Mouse (Mus musculus) ES-E14 (cell line): ENCODE results near the gene Wdfy4. TPM values are rescaled to one million over a fixed set of nuclear protein-coding genes. Genes with fewer than 3 reads are reported as not detected.

ENCODE experiments used
- DNase-seq: peaks from one replicate; pipeline ENCODE4 v3.0.0-alpha.2; 2013; ENCODE audit warnings: low read depth, low spot score
- H3K27ac ChIP-seq: 2 replicates; pipeline ENCODE4 v1.5.1; 2012; ENCODE audit warnings: low read depth, mild to moderate bottlenecking, low read length, moderate library complexity, mixed read lengths; ENCODE audit not compliant: poor library complexity, insufficient read depth, severe bottlenecking
- H3K36me3 ChIP-seq: 2 replicates; pipeline ENCODE4 v1.6.1; 2012; ENCODE audit warnings: mild to moderate bottlenecking, low read length, moderate library complexity, mixed read lengths; ENCODE audit not compliant: control insufficient read depth, poor library complexity, insufficient read depth, severe bottlenecking
- H3K4me1 ChIP-seq, 2 experiments: fragments of 150-350 bp in 1 of 2; sonication (generic) in 1 of 2; 2 replicates each; pipeline ENCODE4 v1.6.1; 2012; ENCODE audit warnings: low read length in 2 of 2, mild to moderate bottlenecking in 1 of 2, mixed read lengths in 1 of 2; ENCODE audit not compliant: control insufficient read depth in 2 of 2, insufficient read depth in 2 of 2, poor library complexity in 1 of 2
- H3K4me3 ChIP-seq, 2 experiments: fragments of 150-350 bp in 1 of 2; sonication (generic) in 1 of 2; 2 replicates each; pipeline ENCODE4 v1.5.1; 2012; ENCODE audit warnings: low read length in 2 of 2, low read depth in 1 of 2, mild to moderate bottlenecking in 1 of 2, mixed read lengths in 1 of 2; ENCODE audit not compliant: insufficient read depth in 1 of 2, poor library complexity in 1 of 2, severe bottlenecking in 1 of 2
- H3K9ac ChIP-seq: 2 replicates; pipeline ENCODE4 v1.6.1; 2012; ENCODE audit warnings: low read depth, mild to moderate bottlenecking, low read length, mixed read lengths; ENCODE audit not compliant: poor library complexity, insufficient read depth, severe bottlenecking
- H3K9me3 ChIP-seq: fragments of 150-350 bp; sonication (generic); 2 replicates; pipeline ENCODE4 v1.6.1; 2012; ENCODE audit warnings: low read depth, mild to moderate bottlenecking, low read length; ENCODE audit not compliant: control insufficient read depth, insufficient read depth
- CHD2 ChIP-seq: IDR thresholded peaks from 2 replicates; pipeline ENCODE4 v1.6.1; 2014; ENCODE audit warnings: mild to moderate bottlenecking, low read depth, low read length, inconsistent platforms
- HCFC1 ChIP-seq: IDR thresholded peaks from 2 replicates; pipeline ENCODE4 v1.6.1; 2012; ENCODE audit warnings: low read length, inconsistent platforms, borderline replicate concordance; ENCODE audit not compliant: insufficient read depth
- MAFK ChIP-seq: IDR thresholded peaks from 2 replicates; pipeline ENCODE4 v1.6.1; 2014; ENCODE audit warnings: mild to moderate bottlenecking, low read depth, low read length, inconsistent platforms; ENCODE audit not compliant: insufficient read depth
- ZC3H11A ChIP-seq: IDR thresholded peaks from 2 replicates; pipeline ENCODE4 v1.6.1; 2012; ENCODE audit warnings: low read depth, mild to moderate bottlenecking, inconsistent platforms, low read length, borderline replicate concordance
- ZNF384 ChIP-seq: IDR thresholded peaks from 2 replicates; pipeline ENCODE4 v1.6.1; 2012; ENCODE audit warnings: low read depth, low read length, inconsistent platforms
- in situ Hi-C, 2 experiments: fragments of 600-800 bp; cut with MboI; formaldehyde crosslinking; loops; one replicate each; pipeline ENCODE4 v1.15.1; 2025; ENCODE audit warnings: low sequenced_read_pairs in 2 of 2, inconsistent platforms in 1 of 2; ENCODE audit not compliant: unreplicated experiment in 2 of 2
- total RNA-seq: library from RNA; depleted of rRNA; stranded (reverse); fragments of 300-350 nt; gene quantifications from 2 replicates; pipeline ENCODE4 v1.2.3, GENCODE M21; 2012

Gene Wdfy4
- total RNA-seq, 1 experiment, result 1.1 TPM

GRCm38 (mm10) chr14:33168750-33169149 lies 16.6 kb downstream of the Wdfy4 start:
- in situ Hi-C loops, result no loop called here

DNA sequence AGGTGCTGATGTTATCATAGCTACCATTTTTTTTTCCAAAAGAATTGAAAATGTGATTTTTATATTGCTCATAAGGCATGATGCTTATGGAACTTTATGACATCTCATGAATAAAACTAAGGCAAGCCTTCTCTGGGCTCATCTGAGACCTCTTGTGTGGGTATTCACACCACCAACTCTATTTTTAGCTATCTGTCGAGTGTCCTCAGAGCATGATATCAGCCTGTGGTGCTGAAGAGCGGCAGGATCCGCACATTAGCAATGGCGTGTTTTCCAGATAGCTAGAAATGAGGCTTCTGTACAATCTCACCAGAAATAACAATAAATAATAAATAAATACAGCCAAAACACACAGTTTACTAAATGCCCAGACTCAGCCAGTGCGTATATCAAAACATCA lies 23.1 kb downstream of the Wdfy4 start:
- H3K4me3 ChIP-seq, result no peak overlapping the region
- TF ChIP-seq HCFC1, result no peak
- no peak for TF ChIP-seq ZNF384
- no peak for TF ChIP-seq MAFK
- no peak for TF ChIP-seq CHD2
- no peak for DNase-seq
- no peaks in the 10 kb centered on the region for H3K9me3 ChIP-seq
- in situ Hi-C loops, result no loop called here
- no peak overlapping the region for H3K9ac ChIP-seq
- H3K36me3 ChIP-seq, result no peaks in the 10 kb centered on the region
- no peaks in the 10 kb centered on the region for H3K4me1 ChIP-seq
- H3K27ac ChIP-seq, result no peak overlapping the region

More at GRCm38 (mm10) chr14:33168750-33169149, 16.6 kb downstream of the Wdfy4 start:
- TF ChIP-seq HCFC1, result no peak
- TF ChIP-seq CHD2, result no peak
- TF ChIP-seq ZC3H11A, result no peak
- no peak for TF ChIP-seq ZNF384
- no peak for TF ChIP-seq MAFK
- no peak for DNase-seq
- H3K4me3 ChIP-seq, result no peak overlapping the region
- H3K9ac ChIP-seq, result no peak overlapping the region
- H3K9me3 ChIP-seq, result no peaks in the 10 kb centered on the region
- no peak overlapping the region for H3K27ac ChIP-seq
- no peaks in the 10 kb centered on the region for H3K36me3 ChIP-seq
- H3K4me1 ChIP-seq, result no peaks in the 10 kb centered on the region

DNA sequence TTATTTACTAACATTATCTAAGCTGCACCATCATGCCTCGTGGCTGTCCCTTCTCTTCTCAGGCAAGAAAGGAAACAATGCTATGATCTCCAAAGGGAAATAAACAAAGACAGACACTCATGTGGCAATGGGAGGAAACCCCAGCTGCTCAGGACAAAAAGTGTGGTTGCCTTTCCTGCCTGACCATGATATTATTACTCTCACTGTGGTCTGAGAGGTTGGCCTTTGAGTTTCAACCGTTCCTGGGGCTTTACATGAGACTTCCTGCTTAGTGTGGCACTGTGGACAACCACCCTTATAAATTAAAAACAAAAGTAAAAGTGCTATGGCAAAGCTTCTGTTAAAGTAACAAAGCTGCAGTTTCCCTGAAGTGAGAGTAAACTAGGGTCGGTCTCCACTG lies 27.0 kb downstream of the Wdfy4 start:
- in situ Hi-C loops, result no loop called here
- H3K9me3 ChIP-seq, result no peaks in the 10 kb centered on the region
- H3K36me3 ChIP-seq, result no peaks in the 10 kb centered on the region
- no peaks in the 10 kb centered on the region for H3K4me1 ChIP-seq
- no peak overlapping the region for H3K4me3 ChIP-seq
- H3K9ac ChIP-seq, result no peak overlapping the region
- TF ChIP-seq CHD2, result no peak
- TF ChIP-seq HCFC1, result no peak
- no peak overlapping the region for H3K27ac ChIP-seq
- no peak for DNase-seq

- TF ChIP-seq ZC3H11A (no peak), HCFC1 (no peak), CHD2 (no peak), MAFK (no peak), ZNF384 (no peak)
- no peak overlapping the region for H3K27ac ChIP-seq
- no peak for DNase-seq
- no peaks in the 10 kb centered on the region for H3K9me3 ChIP-seq
- no peaks in the 10 kb centered on the region for H3K36me3 ChIP-seq
- no peak overlapping the region for H3K9ac ChIP-seq
- in situ Hi-C loops, result no loop called here
- no peak overlapping the region for H3K4me3 ChIP-seq
- no peaks in the 10 kb centered on the region for H3K4me1 ChIP-seq
Observed at GRCm38 (mm10) chr14:33152941-33153340, 32.4 kb downstream of the Wdfy4 start.

DNA sequence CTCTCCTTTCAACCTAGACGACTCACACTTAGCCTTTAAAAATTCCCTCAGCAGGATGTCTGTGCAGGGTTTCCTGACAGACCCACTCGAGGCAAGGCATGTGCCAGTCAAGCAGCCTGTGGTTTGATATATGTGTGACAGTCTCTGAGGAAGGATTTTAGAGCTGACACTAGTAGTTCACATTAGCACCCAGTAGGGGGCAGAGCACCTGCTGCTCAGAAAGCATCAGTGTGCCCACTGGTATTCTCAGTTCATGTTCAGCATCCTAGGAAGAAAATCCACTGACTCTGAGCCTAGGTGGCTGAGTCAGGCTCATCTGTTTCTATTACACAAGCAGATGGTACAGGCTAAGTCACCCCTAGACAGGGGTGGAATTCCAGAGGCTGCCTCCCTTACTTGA lies 39.0 kb downstream of the Wdfy4 start:
- no peak overlapping the region for H3K27ac ChIP-seq
- H3K4me1 ChIP-seq, result no peaks in the 10 kb centered on the region
- in situ Hi-C loops, result no loop called here
- H3K36me3 ChIP-seq, result no peaks in the 10 kb centered on the region
- no peaks in the 10 kb centered on the region for H3K9me3 ChIP-seq
- no peak for DNase-seq
- TF ChIP-seq MAFK, result no peak
- no peak for TF ChIP-seq CHD2
- no peak for TF ChIP-seq ZNF384
- TF ChIP-seq HCFC1, result no peak
- TF ChIP-seq ZC3H11A, result no peak
- H3K4me3 ChIP-seq, result no peak overlapping the region
- H3K9ac ChIP-seq, result no peak overlapping the region
